Mouse (Mus musculus) kidney, adult 2 months (tissue): ENCODE results near the gene Mettl14.

Experiments used
- CTCF ChIP-seq: fragments of 200-500 bp; conservative IDR thresholded peaks from 2 replicates; pipeline ENCODE4 v1.5.1; 2011; ENCODE audit warnings: low read depth, mild to moderate bottlenecking, control low read depth, low read length, moderate library complexity, mixed read lengths; ENCODE audit not compliant: insufficient read depth, insufficient read length
- POLR2A ChIP-seq: fragments of 200-500 bp; IDR thresholded peaks from one replicate; pipeline ENCODE4 v1.6.1; 2011; ENCODE audit warnings: low read depth, low read length, control low read depth

- TF ChIP-seq CTCF (no peak), POLR2A (no peak)
Measured at GRCm38 (mm10) chr3:123385486-123386156, at the start of gene Mettl14.
